Mouse (Mus musculus) midbrain, embryonic 11.5 days (tissue): Measurements from ENCODE around the gene Fahd2a. TPM values are rescaled to one million over a fixed set of nuclear protein-coding genes. Genes with fewer than 3 reads are reported as not detected.

Source experiments
- ATAC-seq: fragments of 200-750 bp; cut with Nextera tagmentation; 2 replicates; pipeline ENCODE4 v1.8.0; 2017; ENCODE audit warnings: moderate TSS enrichment, moderate library complexity; ENCODE audit not compliant: low FRiP score
- DNase-seq: peaks from one replicate; pipeline ENCODE4 v3.0.0; 2015; ENCODE audit warnings: low spot score; ENCODE audit errors: missing footprints
- H3K27ac ChIP-seq: fragments of 300-500 bp; sonication (generic); 2 replicates; pipeline ENCODE4 v1.5.1; 2014; ENCODE audit warnings: low read depth, low read length
- H3K27me3 ChIP-seq: fragments of 300-500 bp; sonication (generic); 2 replicates; pipeline ENCODE4 v1.6.1; 2014; ENCODE audit warnings: mild to moderate bottlenecking, low read length, moderate library complexity, mixed read lengths; ENCODE audit not compliant: control insufficient read depth, insufficient read depth
- H3K36me3 ChIP-seq: fragments of 300-500 bp; sonication (generic); 2 replicates; pipeline ENCODE4 v1.6.1; 2014; ENCODE audit warnings: mild to moderate bottlenecking, low read length, moderate library complexity, mixed read lengths; ENCODE audit not compliant: control insufficient read depth, insufficient read depth
- H3K4me1 ChIP-seq: fragments of 300-500 bp; sonication (generic); 2 replicates; pipeline ENCODE4 v1.6.1; 2014; ENCODE audit warnings: low read length; ENCODE audit not compliant: control insufficient read depth, insufficient read depth
- H3K4me2 ChIP-seq: fragments of 300-500 bp; sonication (generic); 2 replicates; pipeline ENCODE4 v1.6.1; 2014; ENCODE audit warnings: mild to moderate bottlenecking, moderate library complexity
- H3K4me3 ChIP-seq: fragments of 300-500 bp; sonication (generic); 2 replicates; pipeline ENCODE4 v1.5.1; 2014; ENCODE audit warnings: low read depth, low read length
- H3K9ac ChIP-seq: fragments of 300-500 bp; sonication (generic); 2 replicates; pipeline ENCODE4 v1.6.1; 2014; ENCODE audit warnings: low read length
- H3K9me3 ChIP-seq: fragments of 300-500 bp; sonication (generic); 2 replicates; pipeline ENCODE4 v1.6.1; 2016; ENCODE audit warnings: low read length; ENCODE audit not compliant: control insufficient read depth
- WGBS: fragments of 180-500 bp; shearing (Covaris S2); extraction: QIAGEN DNeasy Blood & Tissue Kit; methylation state at CpG from one replicate; pipeline ENCODE4 v1.1.7; 2014; 5-methylcytosine and 5-hydroxymethylcytosine counted together
- polyA plus RNA-seq: library from polyadenylated mRNA; unstranded; fragments of >200 nt; fragmentation: Nextera tagmentation; extraction: Ambion mirVana; gene quantifications from 2 replicates; pipeline ENCODE4 v1.2.1, GENCODE M21; 2014

The Fahd2a gene
- polyA plus RNA-seq, 1 experiment from 2014 or later: 26.6 TPM

- H3K4me1 ChIP-seq: no peaks in the 10 kb centered on the region
- no peaks in the 10 kb centered on the region for H3K36me3 ChIP-seq
- H3K4me3 ChIP-seq: no peak overlapping the region
- H3K9me3 ChIP-seq: no peaks in the 10 kb centered on the region
- no peak overlapping the region for H3K27ac ChIP-seq
- no peaks in the 10 kb centered on the region for H3K27me3 ChIP-seq
- WGBS: 91% methylated on average over 10 of the region's 10 CpGs
- H3K9ac ChIP-seq: no peak overlapping the region
- H3K4me2 ChIP-seq: no peak overlapping the region
- no peak for ATAC-seq
- DNase-seq: no peak
Measured at GRCm38 (mm10) chr2:127470661-127471060, 26.3 kb upstream of the Fahd2a start.

- Histone ChIP-seq H3K27ac (no peak overlapping the region), H3K9me3 (no peaks in the 10 kb centered on the region), H3K27me3 (no peaks in the 10 kb centered on the region), H3K4me2 (no peak overlapping the region), H3K9ac (no peak overlapping the region), H3K36me3 (no peaks in the 10 kb centered on the region), H3K4me1 (no peaks in the 10 kb centered on the region), H3K4me3 (no peak overlapping the region)
- ATAC-seq (no peak), DNase-seq (no peak)
- 86% methylated on average over 5 of the region's 5 CpGs for WGBS
Measured at GRCm38 (mm10) chr2:127470183-127470582, 25.8 kb upstream of the Fahd2a start.

- ATAC-seq: peak; percentile 73; the same call in 1 of the 2 replicates
- Histone ChIP-seq H3K27ac (no peak overlapping the region), H3K9ac (no peak overlapping the region), H3K4me3 (no peak overlapping the region), H3K9me3 (no peaks in the 10 kb centered on the region), H3K36me3 (no peaks in the 10 kb centered on the region), H3K4me2 (no peak overlapping the region), H3K27me3 (no peaks in the 10 kb centered on the region), H3K4me1 (no peaks in the 10 kb centered on the region)
- no peak for DNase-seq
- WGBS: 11% methylated on average over 8 of the region's 8 CpGs
Measured at GRCm38 (mm10) chr2:127462314-127462713, 17.9 kb upstream of the Fahd2a start.

GRCm38 (mm10) chr2:127461351-127461750 is 17.0 kb upstream of the Fahd2a start:
- H3K27ac ChIP-seq: no peak overlapping the region
- no peak overlapping the region for H3K4me3 ChIP-seq
- no peak for ATAC-seq
- no peaks in the 10 kb centered on the region for H3K27me3 ChIP-seq
- H3K36me3 ChIP-seq: no peaks in the 10 kb centered on the region
- no peak overlapping the region for H3K9ac ChIP-seq
- DNase-seq: no peak
- WGBS: 62% methylated on average over 9 of the region's 9 CpGs
- H3K4me2 ChIP-seq: no peak overlapping the region
- no peaks in the 10 kb centered on the region for H3K4me1 ChIP-seq
- no peaks in the 10 kb centered on the region for H3K9me3 ChIP-seq

GRCm38 (mm10) chr2:127459341-127459740 is 15.0 kb upstream of the Fahd2a start:
- 79% methylated on average over 2 of the region's 2 CpGs for WGBS

GRCm38 (mm10) chr2:127453764-127454163 is 9.4 kb upstream of the Fahd2a start:
- Histone ChIP-seq H3K4me3 (no peak overlapping the region), H3K9ac (no peak overlapping the region), H3K36me3 (no peaks in the 10 kb centered on the region), H3K27me3 (no peaks in the 10 kb centered on the region), H3K9me3 (no peaks in the 10 kb centered on the region), H3K4me2 (no peak overlapping the region), H3K27ac (no peak overlapping the region), H3K4me1 (no peaks in the 10 kb centered on the region)
- peak; percentile 96 for DNase-seq
- WGBS: 3% methylated on average over 5 of the region's 5 CpGs
- ATAC-seq: 0 out of 2 replicates have a peak, but pooled peaks have one; percentile 44

More at GRCm38 (mm10) chr2:127459341-127459740, 15.0 kb upstream of the Fahd2a start:
- no peak overlapping the region for H3K4me3 ChIP-seq
- no peaks in the 10 kb centered on the region for H3K9me3 ChIP-seq
- H3K36me3 ChIP-seq: no peaks in the 10 kb centered on the region
- DNase-seq (no peak), ATAC-seq (no peak)
- H3K27ac ChIP-seq: no peak overlapping the region; the same call in 1 of the 2 replicates
- no peaks in the 10 kb centered on the region for H3K27me3 ChIP-seq
- no peak overlapping the region for H3K4me2 ChIP-seq
- no peaks in the 10 kb centered on the region for H3K4me1 ChIP-seq
- H3K9ac ChIP-seq: no peak overlapping the region

- H3K27me3 ChIP-seq: no peaks in the 10 kb centered on the region
- H3K9me3 ChIP-seq: no peaks in the 10 kb centered on the region
- H3K9ac ChIP-seq: no peak overlapping the region
- H3K4me2 ChIP-seq: no peak overlapping the region
- no peaks in the 10 kb centered on the region for H3K36me3 ChIP-seq
- ATAC-seq (no peak), DNase-seq (no peak)
- no peaks in the 10 kb centered on the region for H3K4me1 ChIP-seq
- H3K27ac ChIP-seq: no peak overlapping the region
- WGBS: 83% methylated on average over 9 of the region's 9 CpGs
- H3K4me3 ChIP-seq: no peak overlapping the region
Measured at GRCm38 (mm10) chr2:127453141-127453540, 8.8 kb upstream of the Fahd2a start.

GRCm38 (mm10) chr2:127451748-127452147 is 7.4 kb upstream of the Fahd2a start:
- Histone ChIP-seq H3K9me3 (no peaks in the 10 kb centered on the region), H3K27ac (no peak overlapping the region), H3K4me2 (no peak overlapping the region), H3K36me3 (no peaks in the 10 kb centered on the region), H3K9ac (no peak overlapping the region), H3K27me3 (no peaks in the 10 kb centered on the region), H3K4me3 (no peak overlapping the region), H3K4me1 (no peaks in the 10 kb centered on the region)
- DNase-seq (no peak), ATAC-seq (no peak)
- 55% methylated on average over 6 of the region's 6 CpGs for WGBS

- Histone ChIP-seq H3K4me3 (no peak overlapping the region), H3K4me2 (no peak overlapping the region), H3K36me3 (no peaks in the 10 kb centered on the region), H3K27ac (no peak overlapping the region), H3K27me3 (no peaks in the 10 kb centered on the region), H3K9me3 (no peaks in the 10 kb centered on the region), H3K9ac (no peak overlapping the region), H3K4me1 (peaks cover 2% of the 10 kb centered on the region; the same call in 1 of the 2 replicates)
- 45% methylated on average over 7 of the region's 7 CpGs for WGBS
- DNase-seq (no peak), ATAC-seq (no peak)
Measured at GRCm38 (mm10) chr2:127449691-127450090, 5.3 kb upstream of the Fahd2a start.
